Mouse (Mus musculus) intestine, embryonic 16.5 days (tissue): ENCODE data around the gene I0C0044D17Rik. TPM values are rescaled to one million over a fixed set of nuclear protein-coding genes. Genes with fewer than 3 reads are reported as not detected.
A peak's percentile ranks its signal among the peaks of the same experiment; 100 is the strongest.

ENCODE experiments used
- ATAC-seq: fragments of 200-750 bp; cut with Nextera tagmentation; 2 replicates; pipeline ENCODE4 v1.8.0; 2017; ENCODE audit warnings: moderate TSS enrichment, moderate library complexity
- H3K27ac ChIP-seq: fragments of 300-500 bp; sonication (generic); 2 replicates; pipeline ENCODE4 v1.5.1; 2014; ENCODE audit warnings: mild to moderate bottlenecking, low read length
- H3K27me3 ChIP-seq: fragments of 300-500 bp; sonication (generic); replicated peaks from 2 replicates; pipeline ENCODE4 v1.6.1; 2014; ENCODE audit warnings: low read length, control low read depth, mixed read lengths; ENCODE audit not compliant: control insufficient read depth, insufficient read depth
- H3K36me3 ChIP-seq: fragments of 300-500 bp; sonication (generic); 2 replicates; pipeline ENCODE4 v1.6.1; 2014; ENCODE audit warnings: low read length, control low read depth; ENCODE audit not compliant: control insufficient read depth, insufficient read depth
- H3K4me1 ChIP-seq: fragments of 300-500 bp; sonication (generic); 2 replicates; pipeline ENCODE4 v1.6.1; 2014; ENCODE audit warnings: low read length, control low read depth, mixed read lengths; ENCODE audit not compliant: control insufficient read depth, insufficient read depth
- H3K4me2 ChIP-seq: fragments of 300-500 bp; sonication (generic); 2 replicates; pipeline ENCODE4 v1.6.1; 2014; ENCODE audit warnings: low read depth, low read length, control low read depth
- H3K4me3 ChIP-seq: fragments of 300-500 bp; sonication (generic); 2 replicates; pipeline ENCODE4 v1.5.1; 2014; ENCODE audit warnings: mild to moderate bottlenecking, low read length
- H3K9ac ChIP-seq: fragments of 300-500 bp; sonication (generic); 2 replicates; pipeline ENCODE4 v1.6.1; 2014; ENCODE audit warnings: low read depth, low read length
- H3K9me3 ChIP-seq: fragments of 300-500 bp; sonication (generic); 2 replicates; pipeline ENCODE4 v1.6.1; 2016; ENCODE audit warnings: low read length, control low read depth; ENCODE audit not compliant: control insufficient read depth
- WGBS: fragments of 180-500 bp; shearing (Covaris S2); extraction: QIAGEN DNeasy Blood & Tissue Kit; methylation state at CpG from one replicate; pipeline ENCODE4 v1.1.7; 2014; 5-methylcytosine and 5-hydroxymethylcytosine counted together
- polyA plus RNA-seq: library from polyadenylated mRNA; unstranded; fragments of >200 nt; fragmentation: Nextera tagmentation; extraction: Ambion mirVana; gene quantifications from 2 replicates; pipeline ENCODE4 v1.2.1, GENCODE M21; 2015

I0C0044D17Rik gene
- polyA plus RNA-seq, 1 experiment from 2014 or later, result not detected

DNA sequence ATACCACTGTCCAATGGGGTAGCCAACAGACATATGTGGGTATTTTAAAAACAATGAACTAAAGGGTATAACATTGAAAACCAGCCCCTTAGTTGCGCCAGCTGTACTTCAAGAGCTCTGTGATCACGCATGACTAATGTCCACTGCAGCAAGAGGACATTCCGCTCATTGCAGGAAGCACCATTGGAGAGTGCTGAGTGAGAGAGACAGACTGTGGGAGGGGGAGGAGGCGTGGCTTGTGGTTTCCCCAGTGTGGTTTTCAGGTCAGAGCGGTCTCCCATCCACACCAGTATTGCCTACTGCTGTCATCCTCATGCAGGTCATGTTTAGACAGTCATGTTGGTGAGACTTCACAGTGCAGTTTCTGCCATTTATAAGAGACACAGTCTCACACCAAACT lies 12.9 kb upstream of the I0C0044D17Rik start:
- no peak overlapping the region for H3K4me3 ChIP-seq
- H3K36me3 ChIP-seq, result no peaks in the 10 kb centered on the region
- H3K9me3 ChIP-seq, result no peaks in the 10 kb centered on the region
- WGBS, result 40% methylated on average over 5 of the region's 5 CpGs
- H3K27me3 ChIP-seq, result no peaks in the 10 kb centered on the region
- H3K4me2 ChIP-seq, result no peak overlapping the region
- H3K4me1 ChIP-seq, result no peaks in the 10 kb centered on the region
- ATAC-seq, result peak; percentile 50; the same call in 1 of the 2 replicates
- no peak overlapping the region for H3K27ac ChIP-seq
- no peak overlapping the region for H3K9ac ChIP-seq

- no peaks in the 10 kb centered on the region for H3K27me3 ChIP-seq
- no peak for ATAC-seq
- no peak overlapping the region for H3K27ac ChIP-seq
- H3K4me3 ChIP-seq, result no peak overlapping the region
- no peaks in the 10 kb centered on the region for H3K9me3 ChIP-seq
- H3K4me1 ChIP-seq, result no peaks in the 10 kb centered on the region
- H3K4me2 ChIP-seq, result no peak overlapping the region
- no peak overlapping the region for H3K9ac ChIP-seq
- WGBS, result 52% methylated on average over 4 of the region's 4 CpGs
- H3K36me3 ChIP-seq, result no peaks in the 10 kb centered on the region
Measured at GRCm38 (mm10) chr4:98834782-98835181, 11.1 kb upstream of the I0C0044D17Rik start.

- WGBS, result 68% methylated on average over 1 of the region's 1 CpGs
- no peaks in the 10 kb centered on the region for H3K36me3 ChIP-seq
- no peak overlapping the region for H3K4me3 ChIP-seq
- no peak for ATAC-seq
- H3K4me1 ChIP-seq, result no peaks in the 10 kb centered on the region
- no peak overlapping the region for H3K9ac ChIP-seq
- H3K4me2 ChIP-seq, result no peak overlapping the region
- H3K27ac ChIP-seq, result no peak overlapping the region
- H3K27me3 ChIP-seq, result no peaks in the 10 kb centered on the region
- H3K9me3 ChIP-seq, result no peaks in the 10 kb centered on the region
Measured at GRCm38 (mm10) chr4:98831726-98832125, 8.1 kb upstream of the I0C0044D17Rik start.

DNA sequence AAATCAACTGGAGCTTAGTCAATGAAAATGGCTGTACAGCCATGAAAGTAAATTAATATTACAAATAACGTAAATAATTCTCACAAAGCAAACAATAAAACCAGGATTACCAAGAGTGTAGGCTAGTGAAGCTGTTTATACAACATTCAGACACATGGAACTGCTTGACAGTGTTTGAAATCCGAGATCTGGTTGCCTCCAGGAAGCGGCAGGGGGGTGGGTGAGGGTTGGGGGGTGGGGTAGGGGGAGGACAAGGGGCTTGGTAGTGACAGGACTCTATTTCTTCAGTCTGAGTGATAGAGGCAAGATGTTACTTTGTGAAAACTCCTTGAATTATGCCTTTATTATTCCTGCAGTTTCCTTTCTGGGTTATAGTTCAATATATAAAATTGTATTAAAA lies 3.1 kb upstream of the I0C0044D17Rik start:
- Histone ChIP-seq H3K4me2 (no peak overlapping the region), H3K9ac (no peak overlapping the region), H3K36me3 (no peaks in the 10 kb centered on the region), H3K9me3 (no peaks in the 10 kb centered on the region), H3K27ac (no peak overlapping the region), H3K4me1 (no peaks in the 10 kb centered on the region), H3K4me3 (no peak overlapping the region), H3K27me3 (no peaks in the 10 kb centered on the region)
- WGBS, result 39% methylated on average over 3 of the region's 3 CpGs
- ATAC-seq, result no peak

GRCm38 (mm10) chr4:98823047-98823446 lies 593 bp downstream of the I0C0044D17Rik start:
- no peaks in the 10 kb centered on the region for H3K36me3 ChIP-seq
- no peaks in the 10 kb centered on the region for H3K27me3 ChIP-seq
- H3K4me1 ChIP-seq, result no peaks in the 10 kb centered on the region
- H3K4me2 ChIP-seq, result no peak overlapping the region
- ATAC-seq, result no peak
- H3K9ac ChIP-seq, result no peak overlapping the region
- WGBS, result 83% methylated on average over 3 of the region's 3 CpGs
- H3K4me3 ChIP-seq, result no peak overlapping the region
- H3K9me3 ChIP-seq, result no peaks in the 10 kb centered on the region
- H3K27ac ChIP-seq, result no peak overlapping the region

DNA sequence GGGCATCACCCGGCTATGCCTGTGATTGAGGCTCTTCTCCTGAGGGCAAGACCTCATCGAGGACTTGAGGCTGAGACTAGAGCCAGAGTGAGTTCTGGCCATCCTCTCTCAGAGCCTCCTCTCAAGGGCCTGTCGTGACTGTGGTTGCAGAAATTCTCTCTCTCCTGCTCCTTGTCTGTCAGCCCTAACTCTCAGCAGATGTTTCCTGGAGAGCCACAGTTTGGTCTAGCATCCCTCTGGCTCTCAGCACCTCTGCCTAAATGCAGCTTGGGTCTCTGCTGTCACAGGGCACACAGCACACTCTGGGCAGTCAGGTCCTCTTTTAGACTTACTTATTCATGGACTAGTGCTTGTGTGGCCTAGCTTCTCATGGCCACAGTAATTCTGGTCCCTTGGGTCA lies 1.2 kb downstream of the I0C0044D17Rik start:
- no peaks in the 10 kb centered on the region for H3K27me3 ChIP-seq
- H3K36me3 ChIP-seq, result no peaks in the 10 kb centered on the region
- H3K4me1 ChIP-seq, result no peaks in the 10 kb centered on the region
- ATAC-seq, result no peak
- no peak overlapping the region for H3K4me3 ChIP-seq
- no peak overlapping the region for H3K9ac ChIP-seq
- no peak overlapping the region for H3K4me2 ChIP-seq
- no peak overlapping the region for H3K27ac ChIP-seq
- no peaks in the 10 kb centered on the region for H3K9me3 ChIP-seq
- WGBS, result 64% methylated on average over 3 of the region's 3 CpGs

- H3K36me3 ChIP-seq, result no peaks in the 10 kb centered on the region
- peaks cover 5% of the 10 kb centered on the region for H3K4me1 ChIP-seq
- H3K4me3 ChIP-seq, result no peak overlapping the region
- H3K4me2 ChIP-seq, result no peak overlapping the region
- no peaks in the 10 kb centered on the region for H3K9me3 ChIP-seq
- ATAC-seq, result no peak
- 76% methylated on average over 10 of the region's 10 CpGs for WGBS
- no peak overlapping the region for H3K27ac ChIP-seq
- H3K9ac ChIP-seq, result no peak overlapping the region
- peaks cover 4% of the 10 kb centered on the region; the same call in 1 of the 2 replicates for H3K27me3 ChIP-seq
Measured at GRCm38 (mm10) chr4:98819216-98819755, 4.4 kb downstream of the I0C0044D17Rik start.

DNA sequence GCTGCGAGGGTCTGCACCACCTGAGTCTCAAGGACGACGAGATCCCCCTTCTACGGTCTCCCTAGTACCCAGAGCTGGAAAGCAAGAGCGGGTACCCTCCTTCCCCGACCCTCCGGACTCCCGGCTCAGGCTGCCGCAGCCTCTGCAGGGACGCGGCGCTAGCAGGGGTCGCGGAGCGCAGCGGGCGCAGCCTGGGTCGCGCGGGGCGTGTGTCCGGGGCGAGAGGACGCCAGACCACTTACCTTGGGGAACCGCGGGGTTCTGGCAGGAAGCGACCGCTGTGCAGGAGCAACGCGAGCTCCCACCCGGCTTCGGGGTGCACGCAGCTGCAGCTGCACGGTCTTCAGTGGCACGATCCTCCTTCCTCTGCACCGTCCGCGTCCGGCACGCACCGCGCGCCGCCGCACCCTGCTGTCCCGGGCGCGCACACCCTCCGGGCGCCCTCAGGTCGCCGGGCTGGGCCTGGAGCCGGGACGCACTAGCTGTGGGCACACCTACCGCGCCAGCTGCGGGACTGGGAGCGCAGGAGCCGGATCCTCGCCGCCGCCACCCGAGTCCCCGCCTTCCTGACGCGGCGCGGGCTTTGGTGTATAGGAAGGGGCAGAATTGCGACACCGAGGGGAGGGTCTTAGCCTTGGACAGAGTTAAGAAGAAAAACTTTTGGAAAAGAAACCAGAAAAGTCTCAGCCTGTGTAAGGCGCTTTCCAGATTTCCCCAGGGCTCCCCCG lies 6.3 kb downstream of the I0C0044D17Rik start, which contains the start of gene Kank4:
TSS of gene Kank4 (minus strand) at position 354 of the 728 bp plus-strand sequence.
- no peaks in the 10 kb centered on the region for H3K9me3 ChIP-seq
- no peaks in the 10 kb centered on the region for H3K36me3 ChIP-seq
- under 1% methylated on average over 72 of the region's 72 CpGs for WGBS
- 0 out of 2 replicates have a peak within 1 kb of the TSS, but pooled peaks have one; percentile 0 for H3K27ac ChIP-seq
- peaks cover 5% of the 10 kb centered on the region for H3K4me1 ChIP-seq
- peak within 1 kb of the TSS; percentile 80 for H3K4me2 ChIP-seq
- peak within 1 kb of the TSS; percentile 66 for H3K9ac ChIP-seq
- peak; percentile 92 for ATAC-seq
- peak within 1 kb of the TSS; percentile 54 for H3K4me3 ChIP-seq
- peaks cover 4% of the 10 kb centered on the region; the same call in 1 of the 2 replicates for H3K27me3 ChIP-seq

GRCm38 (mm10) chr4:98816807-98817183 lies 6.8 kb downstream of the I0C0044D17Rik start:
- peak; percentile 5; the same call in 1 of the 2 replicates for ATAC-seq
- Histone ChIP-seq H3K9me3 (no peaks in the 10 kb centered on the region), H3K4me2 (peak overlapping the region; percentile 80), H3K36me3 (no peaks in the 10 kb centered on the region), H3K9ac (peak overlapping the region; percentile 66), H3K27ac (no peak overlapping the region), H3K4me1 (peaks cover 5% of the 10 kb centered on the region), H3K27me3 (peaks cover 4% of the 10 kb centered on the region; the same call in 1 of the 2 replicates), H3K4me3 (peak overlapping the region; percentile 54)
- WGBS, result 6% methylated on average over 14 of the region's 14 CpGs
